Mouse (Mus musculus): ENCODE measurements at regions not wholly inside any gene's neighbourhood (a gene's known extent, or its start where the extent isn't known, plus 50 kb on each side); places are given as distances from the start of the nearest gene placed in this dataset.
"Not testable (repeated sequence)": the region's sequence is repeated elsewhere in the genome, so short reads cannot be mapped to it uniquely, and the experiment has no call there.

DNA sequence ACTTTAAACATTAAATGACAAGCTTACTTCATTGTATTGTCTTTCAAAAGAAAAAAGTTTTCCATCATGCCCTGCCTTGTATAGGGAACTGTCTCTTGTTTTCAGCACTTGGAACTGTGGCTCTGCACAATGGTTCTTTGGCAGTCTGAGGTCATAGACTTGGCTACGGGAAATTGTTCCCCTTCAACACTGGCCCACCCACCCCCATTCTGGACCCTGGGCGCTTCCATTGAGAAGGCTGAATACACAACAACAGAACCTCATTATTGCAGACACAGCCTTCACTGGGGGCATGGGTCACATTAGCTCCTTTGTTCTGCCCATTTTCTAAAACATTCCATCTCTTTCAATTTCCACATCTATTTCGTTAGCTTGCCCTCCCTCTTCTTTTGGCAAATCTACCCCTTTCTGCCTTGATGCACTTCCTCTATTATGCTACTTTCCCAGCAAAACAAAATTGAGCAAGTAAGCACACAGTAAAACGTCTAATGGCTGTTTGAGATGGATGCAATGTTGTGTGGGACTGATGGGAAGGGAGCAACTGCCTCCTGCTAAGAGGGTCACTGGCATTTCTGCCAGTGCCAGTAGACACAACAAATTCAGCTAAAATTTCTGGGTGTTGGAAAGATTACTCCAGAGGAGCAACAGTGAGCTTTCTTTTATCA lies 136.0 kb upstream of the Mad2l1 start:
- no peak for DNase-seq

DNA sequence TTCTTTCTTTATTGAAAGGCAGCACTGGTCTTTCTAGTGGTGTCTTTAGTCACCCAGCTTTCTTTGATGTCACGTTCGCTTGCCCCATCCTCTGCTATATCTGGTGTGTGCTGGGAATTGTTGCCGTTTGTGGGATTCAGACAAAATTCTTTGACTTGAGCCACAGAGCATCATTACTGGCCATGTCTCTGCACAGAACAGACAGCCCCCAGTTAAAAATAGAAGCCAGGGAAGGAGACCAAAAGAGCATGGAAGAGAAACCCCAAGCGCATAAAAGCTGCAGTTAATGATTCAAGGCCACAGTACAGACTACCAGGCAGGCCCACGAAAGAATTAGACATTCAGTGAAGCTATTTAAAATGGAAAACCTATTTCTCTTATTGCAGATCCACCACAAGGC lies 133.7 kb upstream of the Mad2l1 start:
- no peak for DNase-seq

DNA sequence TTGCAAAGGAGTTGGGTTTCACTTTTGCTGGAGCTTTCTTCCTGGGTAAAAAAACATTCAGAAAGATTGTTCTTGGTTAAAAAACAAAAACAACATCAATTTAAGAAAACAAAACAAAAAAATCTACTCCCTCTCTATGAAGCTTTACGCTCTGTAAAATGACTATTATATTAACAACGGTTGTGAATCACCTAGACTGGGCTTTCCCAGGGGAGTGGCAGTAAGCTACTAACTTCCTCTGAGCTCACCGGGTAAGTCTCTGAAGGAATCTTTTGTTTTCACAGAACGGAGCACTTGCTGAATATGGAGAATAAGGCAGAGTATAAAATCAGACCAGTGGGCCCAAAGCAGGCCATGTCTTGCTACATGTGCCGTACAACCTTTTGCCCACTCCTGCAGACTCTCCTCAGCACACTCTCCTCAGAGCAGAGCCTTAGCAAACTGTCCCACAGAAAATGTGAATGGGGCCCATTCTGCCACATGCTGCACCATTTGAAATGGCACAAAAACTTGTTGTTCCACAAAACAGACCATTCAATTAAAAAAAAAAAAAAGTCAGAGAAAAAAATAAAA lies 133.2 kb upstream of the Mad2l1 start:
- DNase-seq: no peak

DNA sequence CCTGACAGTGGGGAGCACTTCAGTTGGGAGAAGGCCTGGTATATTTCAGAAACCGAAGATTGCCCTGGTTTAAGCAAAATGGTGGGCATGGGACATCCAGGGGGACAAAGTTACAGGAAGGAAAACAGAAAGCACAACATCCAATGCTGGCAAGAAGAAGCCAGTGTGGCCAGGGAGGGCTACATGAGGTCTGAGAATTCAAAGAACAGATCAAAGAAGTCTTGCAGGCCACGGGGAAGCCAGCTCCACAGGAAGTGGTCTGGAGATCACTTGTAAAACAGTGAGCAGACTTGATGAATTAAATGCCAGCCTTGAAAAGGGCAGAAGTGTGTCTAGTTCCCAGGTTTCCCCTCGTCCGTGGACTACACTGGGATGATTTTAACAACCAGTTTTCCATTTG lies 120.4 kb upstream of the Mad2l1 start:
- DNase-seq: no peak

DNA sequence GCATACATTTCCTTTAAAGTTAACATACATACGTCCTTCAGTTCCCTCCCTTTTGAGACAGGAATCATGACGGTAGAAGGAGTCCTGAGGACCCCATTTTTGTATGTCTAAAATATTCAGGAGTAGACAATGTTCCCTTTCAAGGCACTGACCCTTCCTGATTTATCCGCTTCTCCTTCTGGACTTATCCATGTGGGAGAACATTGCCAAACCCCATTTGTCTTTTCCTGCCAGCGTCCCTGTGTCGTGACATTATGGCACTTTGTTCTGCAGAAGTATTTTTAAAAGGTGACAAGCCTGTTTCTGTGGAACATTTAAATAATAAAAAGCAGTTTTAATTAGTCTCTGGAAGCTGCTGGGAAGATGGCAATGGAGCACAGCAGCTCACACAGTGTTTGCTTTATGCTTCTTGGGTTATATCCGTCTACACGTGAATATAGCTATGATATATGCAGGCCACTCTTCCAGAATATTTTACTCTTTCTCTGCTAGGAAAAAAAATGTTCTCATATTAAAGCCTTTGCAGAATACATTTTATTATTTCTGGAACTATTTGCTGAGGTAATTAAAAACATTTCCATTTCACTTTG lies 115.6 kb upstream of the Mad2l1 start:
- no peak for DNase-seq

DNA sequence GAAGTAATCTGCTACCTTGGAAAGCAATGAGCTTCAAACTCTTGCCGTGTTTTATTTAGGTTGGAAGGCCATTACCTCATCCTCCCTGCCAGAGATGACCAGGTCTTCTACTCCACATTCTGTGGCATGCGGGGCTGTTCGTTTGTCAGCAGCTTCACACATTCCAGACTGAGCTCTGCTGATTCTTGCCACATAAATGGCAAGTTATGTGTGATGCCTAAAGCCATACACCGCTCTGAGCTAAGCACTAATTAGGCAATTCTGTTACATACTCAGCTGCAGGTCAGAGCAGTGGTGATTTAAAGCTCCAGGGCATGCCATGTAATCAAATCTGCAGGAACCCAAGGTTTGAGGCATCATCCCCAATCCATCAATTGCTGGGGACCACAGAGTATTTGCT lies 106.8 kb upstream of the Mad2l1 start:
- no peak for DNase-seq

DNA sequence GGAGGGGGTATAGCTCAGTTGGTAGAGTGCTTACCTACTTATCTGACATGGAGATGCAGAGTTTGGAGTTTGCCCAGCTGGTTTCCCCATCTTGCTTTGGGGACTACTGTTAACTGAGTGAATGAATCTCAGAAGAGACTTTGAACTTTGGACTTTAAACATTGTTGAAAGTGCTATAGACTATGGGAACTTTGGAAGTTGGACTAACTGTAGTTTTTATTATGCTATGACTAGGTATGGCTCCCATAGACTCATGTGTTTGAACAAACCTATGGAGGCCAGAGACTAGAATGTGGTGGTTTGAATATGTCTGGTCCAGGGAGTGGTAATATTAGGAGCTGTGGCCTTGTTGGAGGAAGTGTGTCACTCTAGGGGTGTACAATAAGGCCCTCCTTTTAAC lies 84.8 kb upstream of the Mad2l1 start:
- not testable (repeated sequence) for DNase-seq

DNA sequence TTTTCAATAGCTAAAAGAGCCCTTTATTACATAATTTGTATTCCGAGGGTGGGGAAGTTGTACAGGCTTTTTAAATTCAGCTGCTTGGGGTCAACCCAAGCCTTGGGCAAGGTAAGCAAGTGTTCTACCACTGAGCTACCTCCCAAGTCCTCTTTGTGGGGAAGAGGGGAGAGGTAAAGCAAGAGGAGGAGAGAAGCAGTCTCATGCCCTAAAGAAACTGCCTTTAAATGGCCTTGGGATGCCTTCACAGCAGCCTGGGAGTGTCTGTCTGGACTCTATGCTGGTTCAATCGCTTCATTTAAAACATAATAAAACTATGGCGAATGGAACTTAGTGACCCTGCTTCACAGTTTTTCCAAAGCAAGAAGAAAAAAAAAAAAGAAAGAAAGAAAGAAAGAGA lies 77.0 kb upstream of the Mad2l1 start:
- DNase-seq: no peak

DNA sequence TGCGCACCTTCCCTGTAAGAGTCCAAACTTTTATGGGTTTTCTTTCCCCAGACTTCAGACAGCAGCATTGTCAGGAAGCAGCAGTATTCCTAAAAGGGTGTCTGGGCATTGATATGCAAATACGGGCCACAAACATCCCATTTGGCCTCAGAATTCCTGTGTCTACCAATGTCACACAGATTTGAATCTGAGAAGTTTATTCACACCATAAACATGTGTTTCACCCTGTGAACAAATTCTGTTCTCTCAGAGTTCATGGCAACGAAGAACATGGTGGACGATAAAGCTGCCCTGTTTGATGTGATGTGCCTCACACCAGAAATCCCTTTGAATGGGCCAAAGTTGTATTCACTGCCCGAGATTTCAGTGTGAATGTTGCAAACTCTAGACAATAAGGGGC lies 70.7 kb upstream of the Mad2l1 start:
- no peak for DNase-seq

DNA sequence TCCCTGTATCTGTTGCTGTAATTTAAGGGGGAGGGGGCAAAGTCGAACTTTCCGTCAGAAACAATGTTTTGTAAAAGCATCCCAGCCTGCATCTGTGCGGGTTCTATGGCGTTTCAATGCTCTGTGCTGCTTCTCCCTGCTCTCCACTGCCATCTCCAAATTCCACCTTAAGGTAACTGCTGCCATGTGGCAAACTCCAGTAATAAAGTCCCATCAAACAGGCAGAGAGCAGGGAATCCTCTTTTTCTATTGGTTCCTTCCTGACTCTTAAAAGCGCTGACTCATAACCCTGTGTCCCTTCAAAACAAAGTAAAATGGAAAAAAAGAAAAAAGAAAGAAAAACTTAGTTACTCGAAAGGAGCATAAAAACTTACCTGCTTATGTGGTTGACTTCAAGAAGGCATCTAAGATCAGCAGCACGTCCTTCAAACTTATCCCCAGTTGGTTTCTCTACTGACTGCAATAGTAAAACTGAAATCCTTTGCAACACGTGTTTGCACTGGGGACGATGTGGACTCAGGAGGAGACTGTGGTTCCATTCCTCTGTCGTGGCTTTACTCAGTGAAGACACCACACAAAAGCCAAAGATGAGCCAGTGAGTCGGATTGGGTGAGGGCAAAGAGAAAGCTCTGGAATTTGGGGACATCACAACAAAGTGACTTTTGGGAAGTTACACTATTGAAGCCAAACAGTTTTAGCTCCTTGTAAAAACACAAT lies 69.9 kb upstream of the Mad2l1 start:
- no peak for DNase-seq

DNA sequence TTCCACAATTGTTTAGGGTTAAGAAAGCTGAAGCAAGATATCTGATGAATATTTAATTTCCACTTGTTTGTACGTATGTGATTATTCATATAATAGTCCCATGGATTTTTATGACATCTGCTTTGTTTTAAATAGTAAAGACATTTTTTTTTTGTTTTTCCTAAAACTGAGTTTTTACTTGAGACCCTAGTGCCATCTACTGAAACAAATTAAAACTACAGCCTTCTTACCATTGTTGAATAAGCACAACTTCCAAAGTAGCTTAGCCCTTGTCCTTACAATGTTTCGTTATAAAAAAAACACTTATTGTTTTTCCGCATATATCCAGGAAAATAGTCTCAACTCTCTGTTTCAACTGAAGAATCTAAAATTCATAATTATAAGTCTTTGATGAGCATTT lies 68.4 kb upstream of the Mad2l1 start:
- no peak for DNase-seq

DNA sequence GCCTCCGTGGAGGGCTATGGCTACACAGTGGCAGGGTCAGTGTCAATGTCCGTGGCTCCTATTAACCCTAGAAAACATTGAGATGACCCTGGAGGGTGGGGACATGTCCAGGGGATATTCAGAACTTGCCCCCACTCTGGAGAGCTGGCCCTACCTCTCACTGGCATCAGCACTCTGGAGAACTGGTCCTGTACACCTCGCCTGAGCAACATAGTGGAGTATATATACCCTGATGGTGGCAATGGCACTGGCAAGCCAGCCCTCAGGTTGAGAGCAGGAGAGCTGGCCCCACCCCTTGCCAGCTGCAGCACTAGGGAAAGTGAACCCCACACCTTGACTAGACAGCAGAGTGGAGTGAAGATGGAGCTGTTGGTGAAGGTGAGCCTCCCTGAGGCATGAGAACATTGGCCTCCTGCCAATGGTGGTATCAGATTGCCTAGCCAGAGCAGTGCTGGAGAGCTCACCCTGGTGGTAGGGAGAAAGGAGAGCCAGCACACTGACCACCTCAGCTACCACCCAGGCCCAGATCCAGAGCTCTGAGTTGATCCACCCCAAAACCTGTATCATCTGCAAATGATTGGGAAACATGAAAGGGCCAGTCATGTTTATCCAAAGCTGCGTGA lies 64.5 kb upstream of the Mad2l1 start:
- no peak for DNase-seq

DNA sequence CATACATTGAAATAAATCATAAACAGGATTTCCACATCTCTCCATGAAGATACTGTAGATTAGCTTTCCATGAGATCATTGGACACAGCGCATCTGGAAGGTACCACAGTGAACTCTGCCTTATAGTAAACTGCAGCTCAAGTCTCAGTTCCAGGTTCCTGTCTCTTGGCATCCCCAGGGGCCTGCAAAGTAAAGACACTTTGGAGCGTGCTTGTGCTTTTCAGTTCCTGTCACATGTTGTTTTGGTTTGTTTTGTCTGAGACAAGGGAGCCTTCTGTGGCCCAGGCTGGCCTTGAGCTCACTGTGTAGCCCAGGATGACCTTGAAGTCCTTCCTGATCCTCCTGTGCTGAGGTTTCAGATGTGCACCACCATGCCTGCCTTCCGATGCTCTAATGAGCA lies 63.4 kb upstream of the Mad2l1 start:
- DNase-seq: no peak

DNA sequence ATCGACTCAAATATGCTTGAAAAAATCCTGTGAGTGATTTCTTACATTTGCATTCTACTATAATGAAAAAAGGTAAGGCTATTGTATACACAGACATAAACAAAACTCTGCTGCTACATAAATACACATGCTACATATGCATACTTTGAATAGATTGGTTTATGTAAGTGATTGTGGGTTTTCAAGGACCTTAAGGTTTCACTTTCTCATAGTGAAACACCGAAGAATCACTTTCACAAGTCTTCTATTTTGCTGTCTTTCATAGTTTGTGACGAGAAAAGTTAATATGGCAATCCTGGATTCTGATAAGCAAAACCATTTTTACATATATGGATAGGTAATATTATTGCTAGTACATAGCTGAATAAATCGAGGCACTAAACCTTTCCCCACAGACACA lies 62.5 kb upstream of the Mad2l1 start:
- DNase-seq: no peak

DNA sequence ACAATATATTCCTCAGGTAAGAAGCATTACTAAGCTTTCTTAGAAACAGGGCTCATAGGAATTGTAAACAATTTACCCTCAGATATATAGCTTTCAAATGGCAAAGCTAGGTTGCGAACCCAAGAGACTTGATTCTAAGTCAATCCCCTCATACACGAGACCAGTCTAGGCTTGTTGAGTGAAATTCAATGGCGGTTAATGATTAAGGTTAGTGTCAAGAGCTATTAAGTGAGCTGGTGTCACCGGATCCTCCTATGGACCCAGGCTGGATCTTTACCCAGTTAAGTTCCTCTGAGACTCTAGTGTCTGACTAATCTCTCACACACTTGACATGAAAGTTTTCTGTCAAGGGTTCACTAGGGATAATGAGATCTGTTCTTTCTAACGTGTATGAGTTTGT lies 57.6 kb upstream of the Mad2l1 start:
- DNase-seq: no peak

DNA sequence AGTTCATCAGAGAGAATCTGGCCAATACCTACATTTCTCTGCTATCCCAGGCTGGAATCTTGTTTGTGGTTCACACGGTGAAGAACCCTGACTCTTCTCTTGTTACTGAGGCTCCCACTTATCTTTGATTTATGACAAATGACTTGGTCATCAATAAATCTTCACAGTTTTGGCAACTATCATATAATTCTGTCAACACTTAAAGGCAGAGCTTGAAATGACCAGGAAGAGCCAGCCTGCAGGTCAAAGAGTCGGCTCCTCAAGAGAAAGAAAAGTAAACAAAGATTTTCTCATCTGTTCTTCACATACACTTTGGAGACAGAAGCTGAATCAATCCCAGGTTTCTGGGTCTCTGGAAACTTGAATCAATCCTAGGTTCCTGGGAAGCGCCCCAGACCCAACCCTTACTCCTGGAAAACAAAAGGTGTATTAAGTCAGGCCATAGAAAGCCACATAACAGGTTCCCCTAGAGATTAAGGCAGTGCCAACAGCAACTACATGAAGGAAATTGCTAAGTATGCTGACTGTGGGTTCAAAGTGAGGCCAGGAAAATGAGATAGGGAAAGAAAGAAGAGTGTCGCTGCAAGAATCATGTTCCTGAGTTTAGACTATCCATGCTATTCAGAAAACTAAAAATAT lies 56.7 kb upstream of the Mad2l1 start:
- no peak for DNase-seq

DNA sequence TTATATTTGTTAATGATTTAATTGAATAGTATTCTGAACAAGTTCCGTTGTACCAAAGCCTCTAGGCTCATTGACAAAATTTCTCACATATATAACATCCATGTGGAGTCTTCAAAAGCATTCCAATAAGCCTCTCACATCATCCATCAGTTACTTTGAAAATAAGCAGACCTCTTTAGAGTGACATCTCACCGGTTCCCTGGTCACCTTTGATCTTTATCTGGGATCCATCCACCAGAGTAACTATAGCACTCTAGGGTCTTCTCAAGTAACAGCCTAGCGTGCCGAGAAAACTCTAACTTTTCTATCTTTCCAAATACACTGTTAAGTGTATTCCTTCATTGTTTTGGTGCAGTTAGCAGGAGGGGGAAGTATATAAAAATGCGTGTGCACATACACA lies 55.6 kb upstream of the Mad2l1 start:
- no peak for DNase-seq

DNA sequence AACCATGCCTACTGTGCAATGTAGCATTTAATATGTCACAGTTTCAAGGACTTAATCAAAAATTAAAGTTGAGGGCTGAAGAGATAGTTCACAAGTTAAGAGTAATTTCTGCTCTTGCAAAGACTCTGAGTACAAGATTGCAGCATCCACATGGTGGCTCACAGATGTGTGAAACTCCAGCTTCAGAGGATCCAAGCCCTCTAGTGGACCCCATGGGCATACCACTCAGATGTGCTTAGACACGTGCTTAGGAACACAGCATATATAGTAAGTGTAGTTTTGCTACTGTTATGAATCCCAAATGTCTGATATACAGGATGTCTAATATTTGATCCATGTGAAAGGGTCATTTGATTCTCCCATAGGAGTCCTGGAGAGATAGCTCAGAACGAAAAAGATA lies 55.0 kb upstream of the Mad2l1 start:
- peak; percentile 12 to 35 for DNase-seq

DNA sequence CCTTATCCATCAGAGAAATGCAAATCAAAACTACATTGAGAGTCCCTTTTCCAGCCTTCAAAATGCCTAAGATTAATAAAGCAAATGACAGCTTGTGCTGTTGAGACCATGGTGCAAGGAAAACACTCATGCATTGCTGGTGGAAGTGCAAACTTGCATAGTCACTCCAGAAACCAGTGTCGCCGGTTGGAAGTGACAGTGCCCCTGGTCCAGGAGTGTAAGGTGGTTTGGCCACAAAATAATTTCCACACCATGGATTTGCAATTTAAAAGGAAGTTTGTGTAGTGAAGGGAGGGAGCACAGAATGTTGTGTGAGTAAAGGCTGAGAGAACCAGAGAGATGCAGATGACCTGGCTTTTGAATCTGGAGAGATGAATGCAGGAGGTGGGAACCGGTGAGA lies 52.4 kb upstream of the Mad2l1 start:
- no peak for DNase-seq
